In the genomic region with DNA sequence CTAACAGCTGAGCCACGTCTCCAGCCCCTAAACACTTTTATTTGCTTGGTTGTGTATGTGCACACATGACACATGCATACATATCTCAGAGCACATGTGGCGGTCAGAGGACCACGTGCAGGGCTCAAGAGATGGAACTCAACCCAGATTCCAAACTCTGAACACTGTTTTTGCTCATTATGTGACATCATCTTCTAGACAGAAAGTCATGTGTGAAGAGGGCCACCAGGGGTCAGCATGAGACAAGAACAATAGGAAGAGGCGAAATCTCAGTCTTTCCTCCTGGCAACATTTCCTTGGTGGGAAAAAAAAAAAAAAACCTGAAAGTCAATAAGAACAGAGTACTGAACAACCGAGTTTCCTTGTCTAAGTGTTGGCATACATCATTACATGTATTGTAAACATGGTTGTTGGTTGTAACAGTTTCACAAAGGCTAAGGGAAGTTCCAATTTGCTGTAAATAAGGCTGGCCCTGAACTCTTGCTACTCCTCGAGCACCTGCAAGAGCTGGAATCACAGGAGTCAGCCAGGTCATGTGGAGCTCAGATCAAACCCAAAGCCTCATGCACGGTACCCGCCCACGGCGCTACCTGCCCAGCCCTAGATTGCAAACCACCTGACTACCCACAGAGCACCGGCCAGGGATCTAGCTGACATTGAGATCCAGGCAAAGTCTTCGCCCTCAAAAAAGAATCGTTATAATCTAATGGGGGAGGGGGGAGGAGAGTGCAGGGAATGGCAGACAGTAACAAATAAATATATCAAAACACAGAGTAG, we compare ENCODE assay signal across 8 mouse cellular contexts. TPM values are rescaled to one million over a fixed set of nuclear protein-coding genes. Genes with fewer than 3 reads are reported as not detected.
DNase-seq lines count a peak whose midpoint lies in the region; TF ChIP-seq lines count a peak whose summit lies in the region.
"Had no signal": no experiment of that assay in that cellular context is flagged by ENCODE, and none has a peak within 500 bp of the region (broad histone marks: within the 10 kb centered on the region; RNA-seq: fewer than 3 reads in every experiment).

No protein-coding gene starts in this region.

- intact Hi-C loops in left cerebral cortex, adult 2 months (cut with DNase I): loop anchor here (5.0 kb wide), 1 partner anchor 250 kb away; a partner anchor contains a TSS

- TF ChIP-seq CTCF in left cerebral cortex, adult 2 months (IDR thresholded peaks at IDR 0.05): peak; percentile 55

- H3K4me3 ChIP-seq in left cerebral cortex, adult 2 months: no peak overlapping the region
- H3K4me3 ChIP-seq: liver, embryonic 15.5 days had no signal

- peak; percentile 37 for DNase-seq in left cerebral cortex, adult 2 months (ENCODE audit: extremely low spot score in 1 of 2, low spot score in 2 of 2)
- no peak for DNase-seq in left cerebral cortex, adult 11 months (ENCODE audit: low spot score)
- DNase-seq in MN1 (ENCODE audit: low spot score): peak; percentile 13
- peak; percentile 15 for DNase-seq in c-Kit-positive CD71-positive TER-119-positive erythroid progenitor cells, embryonic 14.5 days (ENCODE audit: low spot score)
- DNase-seq in hindlimb bud, embryonic 11.5 days (ENCODE audit: extremely low spot score, low read depth, low spot score): peak; percentile 8
- peak; percentile 41 for DNase-seq in lung, postnatal 14 days
- peak; percentile 66 for DNase-seq in thymus, postnatal 14 days

- peak overlapping the region; percentile 57; the same call in 1 of the 2 replicates for H3K27ac ChIP-seq in left cerebral cortex, adult 2 months
- H3K27ac ChIP-seq: liver, embryonic 15.5 days had no signal

RNA-seq across cellular contexts. Expression of a gene that starts 23.8 kb away (rescaled TPM):
- total RNA-seq in left cerebral cortex, adult 2 months (2021): 10 to 100 TPM; 12.5 TPM

RNA-seq across cellular contexts. Expression of a gene that starts 50.5 kb away (rescaled TPM):
- total RNA-seq in left cerebral cortex, adult 2 months (2021): 1 to 10 TPM; 5.2 to 7.3 TPM
